Mouse (Mus musculus): ENCODE measurements around the gene Zic5.

Zic5 gene

GRCm38 (mm10) chr14:122427204-122427560 is 38.3 kb downstream of the Zic5 start:
- no peak for DNase-seq (ENCODE audit: low spot score)

- DNase-seq (ENCODE audit: low spot score): no peak
These were observed 38.8 kb downstream of the Zic5 start for GRCm38 (mm10) chr14:122426529-122427203.

GRCm38 (mm10) chr14:122424441-122424840 is 41.0 kb downstream of the Zic5 start:
- no peak for DNase-seq (ENCODE audit: low spot score)

GRCm38 (mm10) chr14:122416166-122416771 is 49.2 kb downstream of the Zic5 start:
- DNase-seq (ENCODE audit: low spot score): no peak

GRCm38 (mm10) chr14:122414786-122415185 is 50.7 kb downstream of the Zic5 start:
- no peak for DNase-seq (ENCODE audit: low spot score)

- no peak for DNase-seq (ENCODE audit: low spot score)
These were observed 51.9 kb downstream of the Zic5 start for GRCm38 (mm10) chr14:122413542-122413928.

- no peak for DNase-seq (ENCODE audit: low spot score)
These were observed 52.5 kb downstream of the Zic5 start for GRCm38 (mm10) chr14:122412841-122413541.

Data from spleen, adult 12 weeks (tissue).